Mouse (Mus musculus) cerebellum, adult 8-10 months (tissue): ENCODE measurements around the gene Ccdc184.
A peak's percentile ranks its signal among the peaks of the same experiment; 100 is the strongest.

Source experiments
- DNase-seq: peaks from one replicate; pipeline ENCODE4 v3.0.0; 2022

Ccdc184 gene

DNA sequence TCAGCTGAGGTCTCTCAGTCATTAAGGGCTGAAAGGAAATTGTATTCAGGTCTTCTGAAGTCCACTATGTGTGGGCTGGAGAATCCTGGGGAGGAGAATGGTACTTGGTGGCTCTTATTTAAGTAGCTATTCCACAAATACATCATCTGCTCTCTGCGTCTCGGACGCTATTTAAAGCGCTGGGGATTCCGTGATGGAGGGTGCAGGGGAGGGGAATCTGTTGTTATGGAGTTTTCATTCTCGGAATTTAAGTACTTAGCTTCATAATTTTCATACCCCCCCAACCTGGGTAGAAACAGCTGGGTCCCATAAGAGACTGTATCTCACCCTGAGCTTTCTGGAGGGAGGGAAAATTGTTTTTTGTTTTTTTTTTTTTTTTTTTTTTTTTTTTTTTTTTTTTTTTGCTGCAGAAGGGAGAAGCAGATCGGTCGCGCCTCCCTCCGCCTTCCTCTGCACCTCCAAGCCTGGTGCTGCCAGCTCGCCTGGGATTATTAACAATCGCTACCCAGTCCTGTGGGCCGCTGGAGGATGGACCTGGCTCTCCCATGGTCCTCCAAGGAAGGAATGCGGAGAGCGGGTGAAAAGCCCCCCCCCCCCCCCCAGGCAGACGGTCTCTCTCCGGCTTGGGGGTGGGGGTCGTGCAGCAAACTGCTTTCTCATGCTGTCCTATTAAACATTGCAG lies at the start of gene Ccdc184:
TSS of gene Ccdc184 (plus strand) at position 196 of the 682 bp plus-strand sequence.
- DNase-seq, result peak; percentile 33

- no peak for DNase-seq
Observed at GRCm38 (mm10) chr15:98119363-98119762, 47.6 kb upstream of the Ccdc184 start.

GRCm38 (mm10) chr15:98120831-98121230 lies 46.1 kb upstream of the Ccdc184 start:
- no peak for DNase-seq

- DNase-seq, result no peak
Observed at GRCm38 (mm10) chr15:98131001-98131400, 36.0 kb upstream of the Ccdc184 start.

DNA sequence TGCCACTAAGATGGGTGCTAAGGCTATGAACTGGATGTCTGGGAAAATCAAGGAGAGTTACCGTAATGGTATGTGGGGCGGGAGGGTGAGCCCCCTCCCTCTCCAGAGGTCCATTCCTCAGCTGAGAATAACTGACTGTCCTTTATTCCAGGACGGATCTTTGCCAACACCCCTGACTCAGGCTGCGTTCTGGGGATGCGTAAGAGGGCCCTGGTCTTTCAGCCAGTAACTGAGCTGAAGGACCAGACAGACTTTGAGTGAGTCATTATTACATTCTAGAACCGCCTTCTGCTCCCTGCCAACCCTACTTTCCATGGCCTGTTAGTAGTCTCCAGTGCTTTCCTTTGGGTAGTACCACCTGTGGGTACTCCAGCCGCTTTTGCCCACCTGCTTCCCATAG lies 35.5 kb upstream of the Ccdc184 start:
- DNase-seq, result no peak

DNA sequence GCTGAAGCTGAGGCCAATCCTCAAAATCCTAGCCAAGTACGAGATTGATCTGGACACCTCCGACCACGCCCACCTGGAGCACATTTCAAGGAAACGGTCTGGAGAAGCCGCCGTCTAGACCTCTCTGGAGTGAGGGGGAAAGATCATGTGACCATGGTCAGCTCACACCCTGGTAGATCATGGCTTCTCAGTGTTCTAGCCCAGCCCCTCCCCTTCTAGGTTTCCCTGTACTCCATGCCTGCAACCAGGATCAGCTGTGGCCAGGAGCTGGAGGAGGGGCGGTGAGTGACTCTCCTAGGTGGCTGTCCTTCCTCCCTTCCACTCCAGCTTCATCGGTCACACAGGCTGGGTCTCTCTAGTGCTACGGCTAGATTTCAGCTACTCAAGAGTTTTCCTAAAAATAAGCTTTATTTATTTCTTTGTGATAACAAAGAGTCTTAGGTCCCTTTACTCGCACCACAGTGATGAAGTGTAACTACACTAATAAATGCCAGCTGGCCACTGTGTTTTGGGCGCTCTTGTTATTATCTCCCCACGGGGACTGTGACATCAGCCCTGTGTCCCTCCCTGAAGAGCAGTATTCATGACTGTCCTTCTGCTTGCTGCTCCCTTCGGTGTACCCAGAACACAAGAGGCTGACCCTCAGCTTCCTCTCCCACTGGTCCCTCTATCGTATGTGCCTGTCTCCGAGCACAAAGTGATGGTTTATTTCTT lies 34.9 kb upstream of the Ccdc184 start:
- DNase-seq, result no peak

- DNase-seq, result no peak
Observed at GRCm38 (mm10) chr15:98133471-98133870, 33.5 kb upstream of the Ccdc184 start.

- DNase-seq, result no peak
Observed at GRCm38 (mm10) chr15:98134034-98134433, 32.9 kb upstream of the Ccdc184 start.

DNA sequence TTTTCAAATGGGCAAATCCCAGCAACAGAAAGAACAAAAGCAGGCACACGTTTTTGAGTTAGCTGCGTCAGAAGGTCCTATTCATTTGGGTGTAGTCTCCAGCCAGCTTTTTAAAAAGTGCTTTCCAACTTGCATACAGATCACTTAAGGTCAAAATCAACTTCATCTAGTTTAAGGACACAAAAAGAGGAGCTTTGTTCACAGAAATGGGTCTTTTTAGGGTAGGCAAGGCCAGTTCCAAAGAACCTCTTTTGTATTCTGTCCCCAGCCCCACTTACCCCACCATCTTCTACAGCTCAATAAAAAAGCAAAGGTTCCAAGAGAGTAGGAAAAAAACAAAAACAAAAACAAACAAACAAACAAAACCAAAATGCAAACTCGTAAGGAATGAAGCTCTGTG lies 32.3 kb upstream of the Ccdc184 start:
- DNase-seq, result no peak

- DNase-seq, result no peak
Observed at GRCm38 (mm10) chr15:98135671-98136070, 31.3 kb upstream of the Ccdc184 start.

DNA sequence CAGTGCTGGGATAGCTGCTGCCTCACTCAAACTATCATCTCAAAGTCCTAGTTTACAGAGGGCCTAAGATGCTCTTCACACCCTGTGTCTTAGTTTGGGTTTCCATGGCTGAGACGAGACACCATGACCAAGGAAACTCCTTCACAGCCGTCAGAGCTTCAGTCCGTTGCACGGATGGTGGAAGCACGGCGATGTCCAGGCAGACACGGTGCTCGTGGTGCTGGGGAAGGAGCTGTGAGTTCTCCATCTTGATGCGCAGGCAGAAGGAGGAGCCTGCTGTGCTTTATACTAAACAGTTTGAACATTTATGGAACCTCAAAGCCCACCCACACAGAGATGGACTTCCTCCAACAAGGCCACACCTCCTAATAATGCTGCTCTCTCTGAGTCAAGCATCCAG lies 30.1 kb upstream of the Ccdc184 start:
- DNase-seq, result no peak

GRCm38 (mm10) chr15:98139763-98140162 lies 27.2 kb upstream of the Ccdc184 start:
- no peak for DNase-seq

DNA sequence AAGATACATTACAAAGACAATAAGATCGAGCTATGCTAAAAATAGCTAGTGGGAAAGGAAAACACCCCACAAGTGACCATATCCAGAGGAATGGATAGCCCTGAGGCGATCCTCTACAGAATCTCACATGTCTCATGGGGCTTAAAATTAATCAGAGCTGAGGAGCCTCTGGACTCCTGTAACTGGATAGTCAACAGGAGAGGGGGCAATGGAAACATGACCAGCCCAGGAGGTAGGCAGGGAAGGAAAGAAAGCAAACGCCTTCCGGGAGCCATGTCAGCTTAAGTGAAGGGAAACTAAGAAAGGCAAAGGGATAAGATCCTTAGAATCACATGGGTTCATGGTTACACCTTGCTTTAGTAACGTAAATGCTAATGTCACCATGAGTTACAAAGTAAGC lies 26.1 kb upstream of the Ccdc184 start:
- DNase-seq, result no peak

- DNase-seq, result no peak
Observed at GRCm38 (mm10) chr15:98142515-98142914, 24.4 kb upstream of the Ccdc184 start.

GRCm38 (mm10) chr15:98144861-98145507 lies 22.0 kb upstream of the Ccdc184 start:
- DNase-seq, result peak; percentile 38

GRCm38 (mm10) chr15:98145559-98146181 lies 21.3 kb upstream of the Ccdc184 start:
- peak; percentile 91 for DNase-seq

- DNase-seq, result peak; percentile 64
Observed at GRCm38 (mm10) chr15:98148356-98148755, 18.6 kb upstream of the Ccdc184 start.

DNA sequence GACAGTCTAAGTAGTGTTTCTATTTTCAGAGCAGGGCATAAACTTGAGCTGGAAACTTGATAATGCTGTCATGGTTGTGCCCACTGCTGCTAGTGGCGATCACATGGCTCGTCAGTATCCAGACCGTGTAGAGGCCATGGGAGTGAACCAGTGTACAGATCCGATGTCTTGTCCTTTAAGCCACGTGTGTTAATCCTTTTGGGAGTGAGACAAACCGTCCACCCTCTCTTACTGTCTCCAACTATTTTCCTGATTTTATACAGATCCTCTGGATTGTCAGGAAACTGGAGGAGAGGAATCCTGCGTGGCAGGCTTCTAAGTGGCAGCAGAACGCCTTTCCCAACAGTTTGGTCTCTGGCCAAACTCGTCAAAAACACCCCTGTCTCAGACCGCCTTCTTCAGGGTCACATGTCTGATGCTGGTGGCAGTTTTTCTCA lies 17.8 kb upstream of the Ccdc184 start:
- no peak for DNase-seq

DNA sequence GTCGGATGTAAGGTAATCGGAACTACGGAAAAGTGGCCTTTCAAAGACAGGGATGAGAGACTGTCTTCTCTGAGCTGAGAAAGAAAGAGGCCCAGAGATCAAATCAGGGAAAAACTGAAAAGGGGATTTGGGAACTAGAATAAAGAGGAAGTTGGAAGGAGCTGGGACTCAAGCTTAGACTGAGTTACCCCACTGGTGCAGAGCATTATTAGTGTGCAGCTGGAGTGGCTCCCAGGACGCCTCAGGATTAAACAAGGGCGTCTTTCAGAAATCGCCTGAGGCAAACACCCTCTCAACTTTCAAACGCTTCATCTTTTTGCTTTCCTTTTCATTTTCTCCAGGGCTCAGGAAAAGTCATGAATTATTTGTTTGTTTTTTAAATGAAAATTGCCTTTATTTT lies 14.0 kb upstream of the Ccdc184 start:
- DNase-seq, result no peak

GRCm38 (mm10) chr15:98153625-98154024 lies 13.3 kb upstream of the Ccdc184 start:
- DNase-seq, result no peak

GRCm38 (mm10) chr15:98154146-98154545 lies 12.8 kb upstream of the Ccdc184 start:
- no peak for DNase-seq

DNA sequence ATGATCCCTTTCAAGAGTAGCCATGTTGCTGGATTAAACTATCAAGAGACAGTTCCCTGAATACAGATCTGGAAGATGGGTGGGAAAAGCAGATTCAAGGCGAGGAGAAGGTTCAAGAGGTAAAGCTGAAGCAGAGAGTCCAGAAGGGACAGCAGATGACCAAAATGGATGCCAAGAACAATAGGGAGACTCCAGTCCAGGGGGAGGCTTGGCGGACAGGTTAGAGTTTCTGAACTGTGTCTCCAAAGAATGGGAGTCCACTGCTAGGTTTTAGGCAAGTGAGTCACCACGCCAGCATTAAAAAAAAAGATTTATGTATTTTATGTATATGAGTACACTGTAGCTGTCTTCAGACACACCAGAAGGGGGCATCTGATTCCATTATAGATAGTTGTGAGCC lies 12.3 kb upstream of the Ccdc184 start:
- DNase-seq, result no peak

DNA sequence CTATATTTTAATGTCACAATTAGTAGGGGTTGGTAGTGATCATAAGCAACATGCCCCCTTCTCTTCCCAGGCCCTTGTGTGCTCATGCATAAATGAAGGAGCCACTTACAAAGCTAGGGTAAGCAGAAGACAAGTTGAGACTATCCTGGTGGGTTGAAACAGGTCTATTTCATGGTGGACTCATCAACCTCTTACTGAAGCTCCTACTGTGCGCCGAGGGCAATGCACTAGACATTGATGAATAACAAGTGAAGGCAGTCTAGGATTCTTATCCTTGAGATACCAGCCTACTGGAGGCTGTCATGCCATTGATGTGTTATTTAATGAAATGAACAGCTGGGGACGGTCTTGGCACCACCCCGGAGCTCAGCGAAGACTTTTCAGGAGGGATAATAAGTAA lies 11.7 kb upstream of the Ccdc184 start:
- no peak for DNase-seq

- no peak for DNase-seq
Observed at GRCm38 (mm10) chr15:98155944-98156343, 11.0 kb upstream of the Ccdc184 start.
